Mouse (Mus musculus) G1E (cell line): ENCODE measurements at regions not wholly inside any gene's neighbourhood (a gene's known extent, or its start where the extent isn't known, plus 50 kb on each side); places are given as distances from the start of the nearest gene placed in this dataset.

Experiments
- ATAC-seq: 2 replicates; pipeline ENCODE4 v1.8.0; 2016; ENCODE audit warnings: mild to moderate bottlenecking; ENCODE audit not compliant: insufficient number of reproducible peaks, poor library complexity, low FRiP score, severe bottlenecking; ENCODE audit errors: extremely low read depth
- DNase-seq: peaks from one replicate; pipeline ENCODE4 v3.0.0; 2012; ENCODE audit warnings: low spot score
- H3K27me3 ChIP-seq: 2 replicates; pipeline ENCODE4 v1.6.1; 2012; ENCODE audit warnings: mild to moderate bottlenecking, low read length, inconsistent platforms; ENCODE audit not compliant: insufficient read depth
- H3K36me3 ChIP-seq: replicated peaks from 2 replicates; pipeline ENCODE3; 2012; ENCODE audit warnings: mild to moderate bottlenecking, inconsistent platforms
- H3K4me1 ChIP-seq: 2 replicates; pipeline ENCODE4 v1.6.1; 2012; ENCODE audit warnings: low read depth, low read length, inconsistent platforms, mixed read lengths; ENCODE audit not compliant: insufficient read depth
- H3K4me3 ChIP-seq: 2 replicates; pipeline ENCODE4 v1.5.1; 2012; ENCODE audit warnings: low read depth, mild to moderate bottlenecking, inconsistent platforms, low read length, moderate library complexity, mixed read lengths
- H3K9me3 ChIP-seq: replicated peaks from 2 replicates; pipeline ENCODE4 v1.6.1; 2012; ENCODE audit warnings: inconsistent platforms
- CTCF ChIP-seq: IDR thresholded peaks from 2 replicates; pipeline ENCODE4 v1.5.1; 2012; ENCODE audit warnings: low read depth, low read length, inconsistent platforms, mixed read lengths
- GATA1 ChIP-seq: IDR thresholded peaks from 2 replicates; pipeline ENCODE4 v1.6.1; 2012; ENCODE audit warnings: borderline replicate concordance, low read length, inconsistent platforms, mixed read lengths
- GATA2 ChIP-seq: IDR thresholded peaks from 2 replicates; pipeline ENCODE4 v1.6.1; 2012; ENCODE audit warnings: low read depth, low read length, inconsistent platforms, borderline replicate concordance
- POLR2AphosphoS5 ChIP-seq: IDR thresholded peaks from 2 replicates; pipeline ENCODE4 v1.6.1; 2012; ENCODE audit warnings: low read depth, low read length, inconsistent platforms; ENCODE audit not compliant: insufficient replicate concordance
- TAL1 ChIP-seq: conservative IDR thresholded peaks from 2 replicates; pipeline ENCODE4 v1.6.1; 2012; ENCODE audit warnings: low read depth, low read length, inconsistent platforms, mixed read lengths

- Histone ChIP-seq H3K9me3 (no peaks in the 10 kb centered on the region), H3K4me3 (no peak overlapping the region), H3K27me3 (peaks cover 4% of the 10 kb centered on the region), H3K4me1 (no peaks in the 10 kb centered on the region), H3K36me3 (no peaks in the 10 kb centered on the region)
- TF ChIP-seq POLR2AphosphoS5 (no peak), GATA1 (no peak), GATA2 (no peak), CTCF (no peak), TAL1 (no peak)
- no peak for ATAC-seq
- no peak for DNase-seq
Observed at GRCm38 (mm10) chr8:35930291-35930690, 164.7 kb downstream of the Gm19410 start.

- no peaks in the 10 kb centered on the region for H3K36me3 ChIP-seq
- H3K4me1 ChIP-seq = no peaks in the 10 kb centered on the region
- no peak for DNase-seq
- no peak for ATAC-seq
- H3K4me3 ChIP-seq = no peak overlapping the region
- no peaks in the 10 kb centered on the region for H3K9me3 ChIP-seq
- no peaks in the 10 kb centered on the region; the same call in none of the 2 replicates for H3K27me3 ChIP-seq
- TF ChIP-seq CTCF (no peak), GATA2 (no peak), TAL1 (no peak), GATA1 (no peak), POLR2AphosphoS5 (no peak)
Observed at GRCm38 (mm10) chr8:35933186-35934114, 167.9 kb downstream of the Gm19410 start.

DNA sequence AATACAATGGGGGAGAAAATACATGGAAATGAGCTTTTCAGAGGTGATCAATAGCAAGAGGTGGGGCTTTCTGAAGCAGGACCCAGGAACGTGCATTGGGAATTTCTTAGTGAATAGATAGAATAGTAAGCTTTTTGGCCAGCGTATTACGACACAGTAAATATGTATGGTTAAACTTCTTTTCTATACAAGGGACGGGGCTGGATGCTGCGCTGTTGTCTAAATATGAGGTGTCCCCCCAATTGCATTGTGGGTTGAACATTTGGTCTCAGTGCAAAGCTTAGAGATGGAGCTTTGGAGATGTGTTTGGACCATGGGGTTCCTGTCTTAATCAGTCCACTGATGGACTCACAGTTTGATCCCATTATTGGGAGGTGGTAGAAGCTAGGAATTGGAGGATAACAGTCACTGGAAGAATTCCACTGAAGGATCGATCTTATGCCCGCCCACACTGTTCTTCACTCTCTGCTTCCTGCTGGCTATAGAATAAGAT lies 168.6 kb downstream of the Gm19410 start:
- Histone ChIP-seq H3K36me3 (no peaks in the 10 kb centered on the region), H3K4me3 (no peak overlapping the region), H3K27me3 (peaks cover 4% of the 10 kb centered on the region), H3K4me1 (no peaks in the 10 kb centered on the region), H3K9me3 (no peaks in the 10 kb centered on the region)
- TF ChIP-seq GATA2 = no peak
- TF ChIP-seq CTCF = no peak
- no peak for TF ChIP-seq GATA1
- TF ChIP-seq TAL1 = no peak
- no peak for TF ChIP-seq POLR2AphosphoS5
- ATAC-seq = no peak
- no peak for DNase-seq

- no peak for ATAC-seq
- no peak for TF ChIP-seq GATA1
- no peaks in the 10 kb centered on the region for H3K9me3 ChIP-seq
- H3K27me3 ChIP-seq = peaks cover 5% of the 10 kb centered on the region
- no peak overlapping the region for H3K4me3 ChIP-seq
- H3K36me3 ChIP-seq = no peaks in the 10 kb centered on the region
- DNase-seq = no peak
- H3K4me1 ChIP-seq = no peaks in the 10 kb centered on the region
Observed at GRCm38 (mm10) chr8:35935034-35935433, 169.4 kb downstream of the Gm19410 start.

GRCm38 (mm10) chr8:35939199-35939598 lies 173.6 kb downstream of the Gm19410 start:
- H3K4me3 ChIP-seq = no peak overlapping the region
- no peak for DNase-seq
- H3K4me1 ChIP-seq = peaks cover 10% of the 10 kb centered on the region
- peaks cover 5% of the 10 kb centered on the region for H3K27me3 ChIP-seq
- H3K9me3 ChIP-seq = no peaks in the 10 kb centered on the region
- TF ChIP-seq GATA2 (no peak), POLR2AphosphoS5 (no peak), CTCF (no peak), TAL1 (no peak), GATA1 (no peak)
- no peaks in the 10 kb centered on the region for H3K36me3 ChIP-seq
- no peak for ATAC-seq

DNA sequence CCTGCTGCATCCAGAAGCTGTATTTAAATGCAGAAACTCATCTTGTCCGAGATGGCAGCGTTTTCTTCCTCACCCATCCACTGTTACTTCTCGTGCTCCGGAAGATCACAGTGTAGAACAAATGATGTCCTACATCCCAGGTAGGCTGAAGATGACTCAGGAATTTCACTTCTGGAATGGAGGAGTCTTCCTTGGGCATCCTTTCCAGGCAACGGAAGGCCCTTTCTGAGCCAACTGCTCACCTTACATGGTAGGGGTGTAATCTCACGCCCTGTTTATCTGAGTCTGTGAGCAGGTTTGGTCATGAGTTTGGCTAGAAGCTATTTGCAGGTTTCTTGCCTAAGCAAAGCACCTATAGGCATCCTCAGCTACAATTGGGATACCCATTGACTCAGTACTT lies 176.9 kb downstream of the Gm19410 start:
- ATAC-seq (no peak), DNase-seq (no peak)
- H3K9me3 ChIP-seq = no peaks in the 10 kb centered on the region
- H3K36me3 ChIP-seq = no peaks in the 10 kb centered on the region
- peaks cover 29% of the 10 kb centered on the region for H3K4me1 ChIP-seq
- H3K27me3 ChIP-seq = peaks cover 5% of the 10 kb centered on the region; the same call in 1 of the 2 replicates
- H3K4me3 ChIP-seq = no peak overlapping the region
- TF ChIP-seq TAL1 = no peak
- TF ChIP-seq GATA2 = no peak
- no peak for TF ChIP-seq GATA1
- no peak for TF ChIP-seq POLR2AphosphoS5
